Mouse (Mus musculus) forebrain, embryonic 11.5 days (tissue): ENCODE results near the gene Apon. TPM values are rescaled to one million over a fixed set of nuclear protein-coding genes. Genes with fewer than 3 reads are reported as not detected.

Experiments
- ATAC-seq: fragments of 200-750 bp; cut with Nextera tagmentation; replicated peaks from 2 replicates; pipeline ENCODE4 v1.8.0; 2017; ENCODE audit warnings: moderate TSS enrichment; ENCODE audit not compliant: low FRiP score
- DNase-seq: peaks from one replicate; pipeline ENCODE4 v3.0.0-alpha.2; 2017; ENCODE audit warnings: low spot score
- H3K27ac ChIP-seq: fragments of 300-500 bp; sonication (generic); 2 replicates; pipeline ENCODE4 v1.5.1; 2014; ENCODE audit warnings: low read depth, low read length
- H3K27me3 ChIP-seq: fragments of 300-500 bp; sonication (generic); 2 replicates; pipeline ENCODE4 v1.6.1; 2014; ENCODE audit warnings: mild to moderate bottlenecking, low read length, mixed read lengths; ENCODE audit not compliant: control insufficient read depth, insufficient read depth
- H3K36me3 ChIP-seq: fragments of 300-500 bp; sonication (generic); 2 replicates; pipeline ENCODE4 v1.6.1; 2014; ENCODE audit warnings: mild to moderate bottlenecking, low read length, moderate library complexity, mixed read lengths; ENCODE audit not compliant: control insufficient read depth, insufficient read depth
- H3K4me1 ChIP-seq: fragments of 300-500 bp; sonication (generic); replicated peaks from 2 replicates; pipeline ENCODE4 v1.6.1; 2014; ENCODE audit warnings: low read length, mixed read lengths; ENCODE audit not compliant: control insufficient read depth, insufficient read depth
- H3K4me2 ChIP-seq: fragments of 300-500 bp; sonication (generic); 2 replicates; pipeline ENCODE4 v1.6.1; 2014; ENCODE audit warnings: low read depth, mild to moderate bottlenecking, low read length, moderate library complexity, mixed read lengths; ENCODE audit not compliant: severe bottlenecking
- H3K4me3 ChIP-seq: fragments of 300-500 bp; sonication (generic); 2 replicates; pipeline ENCODE4 v1.5.1; 2014; ENCODE audit warnings: low read depth, low read length
- H3K9ac ChIP-seq: fragments of 300-500 bp; sonication (generic); 2 replicates; pipeline ENCODE4 v1.6.1; 2014; ENCODE audit warnings: low read length
- H3K9me3 ChIP-seq: fragments of 300-500 bp; sonication (generic); 2 replicates; pipeline ENCODE4 v1.6.1; 2016; ENCODE audit warnings: low read length, mixed read lengths; ENCODE audit not compliant: control insufficient read depth
- WGBS: fragments of 180-500 bp; shearing (Covaris S2); extraction: QIAGEN DNeasy Blood & Tissue Kit; methylation state at CpG from one replicate; pipeline ENCODE4 v1.1.7; 2014; 5-methylcytosine and 5-hydroxymethylcytosine counted together
- polyA plus RNA-seq: library from polyadenylated mRNA; unstranded; fragments of >200 nt; fragmentation: Nextera tagmentation; extraction: Ambion mirVana; gene quantifications from 2 replicates; pipeline ENCODE4 v1.2.1, GENCODE M21; 2014

Apon gene
- polyA plus RNA-seq = 0.77 and 0.89 TPM in 2 replicates

- H3K4me2 ChIP-seq = no peak within 1 kb of the TSS
- ATAC-seq (no peak), DNase-seq (no peak)
- no peaks in the 10 kb centered on the region for H3K9me3 ChIP-seq
- no peaks in the 10 kb centered on the region for H3K4me1 ChIP-seq
- peaks cover 15% of the 10 kb centered on the region; the same call in 1 of the 2 replicates for H3K36me3 ChIP-seq
- H3K27ac ChIP-seq = no peak within 1 kb of the TSS
- 88% methylated on average over 4 of the region's 4 CpGs for WGBS
- no peak within 1 kb of the TSS for H3K9ac ChIP-seq
- H3K27me3 ChIP-seq = no peaks in the 10 kb centered on the region
- no peak within 1 kb of the TSS for H3K4me3 ChIP-seq
Observed at GRCm38 (mm10) chr10:128253677-128254255, at the start of gene Apon. Apon (plus strand) TSS chr10:128254096.

GRCm38 (mm10) chr10:128204941-128205340 is 49.0 kb upstream of the Apon start:
- Histone ChIP-seq H3K36me3 (no peaks in the 10 kb centered on the region), H3K9ac (no peak overlapping the region), H3K4me3 (no peak overlapping the region), H3K27ac (no peak overlapping the region), H3K27me3 (no peaks in the 10 kb centered on the region), H3K4me2 (no peak overlapping the region), H3K4me1 (no peaks in the 10 kb centered on the region), H3K9me3 (no peaks in the 10 kb centered on the region)
- WGBS = 92% methylated on average over 15 of the region's 15 CpGs
- DNase-seq = no peak
- no peak for ATAC-seq

- Histone ChIP-seq H3K4me2 (no peak overlapping the region), H3K27ac (no peak overlapping the region), H3K4me1 (peaks cover 6% of the 10 kb centered on the region; the same call in 1 of the 2 replicates), H3K9me3 (no peaks in the 10 kb centered on the region), H3K27me3 (no peaks in the 10 kb centered on the region), H3K9ac (no peak overlapping the region), H3K4me3 (no peak overlapping the region), H3K36me3 (no peaks in the 10 kb centered on the region)
- DNase-seq (no peak), ATAC-seq (no peak)
- 94% methylated on average over 10 of the region's 10 CpGs for WGBS
Observed at GRCm38 (mm10) chr10:128208326-128208725, 45.6 kb upstream of the Apon start.

GRCm38 (mm10) chr10:128209311-128210009 is 44.4 kb upstream of the Apon start:
- Histone ChIP-seq H3K4me2 (no peak overlapping the region), H3K9ac (no peak overlapping the region), H3K27ac (no peak overlapping the region), H3K4me3 (no peak overlapping the region), H3K27me3 (no peaks in the 10 kb centered on the region), H3K9me3 (no peaks in the 10 kb centered on the region), H3K4me1 (peaks cover 6% of the 10 kb centered on the region; the same call in 1 of the 2 replicates), H3K36me3 (no peaks in the 10 kb centered on the region)
- 94% methylated on average over 11 of the region's 11 CpGs for WGBS
- ATAC-seq = no peak
- no peak for DNase-seq

- H3K4me2 ChIP-seq = no peak overlapping the region
- H3K9me3 ChIP-seq = no peaks in the 10 kb centered on the region
- H3K36me3 ChIP-seq = no peaks in the 10 kb centered on the region
- H3K4me3 ChIP-seq = no peak overlapping the region
- WGBS = 94% methylated on average over 2 of the region's 2 CpGs
- no peak for ATAC-seq
- no peak for DNase-seq
- peaks cover 6% of the 10 kb centered on the region; the same call in 1 of the 2 replicates for H3K4me1 ChIP-seq
- no peaks in the 10 kb centered on the region for H3K27me3 ChIP-seq
- no peak overlapping the region for H3K9ac ChIP-seq
- H3K27ac ChIP-seq = no peak overlapping the region
Observed at GRCm38 (mm10) chr10:128210131-128210530, 43.8 kb upstream of the Apon start.

- H3K9me3 ChIP-seq = no peaks in the 10 kb centered on the region
- peaks cover 6% of the 10 kb centered on the region; the same call in 1 of the 2 replicates for H3K4me1 ChIP-seq
- peak overlapping the region; percentile 85 for H3K4me2 ChIP-seq
- H3K36me3 ChIP-seq = no peaks in the 10 kb centered on the region
- 33% methylated on average over 14 of the region's 14 CpGs for WGBS
- H3K27me3 ChIP-seq = no peaks in the 10 kb centered on the region
- ATAC-seq (peak; percentile 22; the same call in 1 of the 2 replicates), DNase-seq (no peak)
- H3K9ac ChIP-seq = peak overlapping the region; percentile 41
- H3K4me3 ChIP-seq = peak overlapping the region; percentile 47
- H3K27ac ChIP-seq = no peak overlapping the region; the same call in 1 of the 2 replicates
Observed at GRCm38 (mm10) chr10:128210954-128211353, 42.9 kb upstream of the Apon start.

GRCm38 (mm10) chr10:128211390-128212108 is 42.3 kb upstream of the Apon start, which contains the start of gene Spryd4:
Spryd4 (minus strand) TSS chr10:128211807.
- peak within 1 kb of the TSS; percentile 47 for H3K4me3 ChIP-seq
- peak within 1 kb of the TSS; percentile 85 for H3K4me2 ChIP-seq
- peak within 1 kb of the TSS; percentile 41 for H3K9ac ChIP-seq
- H3K27me3 ChIP-seq = no peaks in the 10 kb centered on the region
- H3K27ac ChIP-seq = no peak within 1 kb of the TSS; the same call in 1 of the 2 replicates
- ATAC-seq (peak; percentile 96), DNase-seq (peak; percentile 95)
- under 1% methylated on average over 30 of the region's 30 CpGs for WGBS
- H3K36me3 ChIP-seq = no peaks in the 10 kb centered on the region
- H3K9me3 ChIP-seq = no peaks in the 10 kb centered on the region
- peaks cover 6% of the 10 kb centered on the region; the same call in 1 of the 2 replicates for H3K4me1 ChIP-seq

- Histone ChIP-seq H3K9ac (peak overlapping the region; percentile 41), H3K4me1 (peaks cover 6% of the 10 kb centered on the region; the same call in 1 of the 2 replicates), H3K4me2 (peak overlapping the region; percentile 85), H3K9me3 (no peaks in the 10 kb centered on the region), H3K36me3 (no peaks in the 10 kb centered on the region), H3K27ac (no peak overlapping the region), H3K27me3 (no peaks in the 10 kb centered on the region), H3K4me3 (peak overlapping the region; percentile 47)
- WGBS = 52% methylated on average over 6 of the region's 6 CpGs
- DNase-seq (no peak), ATAC-seq (no peak)
Observed at GRCm38 (mm10) chr10:128212148-128212547, 41.7 kb upstream of the Apon start.
